Mouse (Mus musculus) natural killer cell, adult 2 months (primary cell): ENCODE results near the gene Hipk4.
"Not testable (repeated sequence)": the region's sequence is repeated elsewhere in the genome, so short reads cannot be mapped to it uniquely, and the experiment has no call there.

Source experiments
- DNase-seq, 2 experiments: peaks; one replicate each; pipeline ENCODE4 v3.0.0; 2022; ENCODE audit warnings: low spot score in 2 of 2

Gene Hipk4

GRCm38 (mm10) chr7:27494659-27495367 is 28.3 kb upstream of the Hipk4 start:
- DNase-seq, result not testable (repeated sequence)

GRCm38 (mm10) chr7:27499036-27499435 is 24.0 kb upstream of the Hipk4 start, which contains the start of gene Prx:
Prx (plus strand) TSS chr7:27499324.
- no peak for DNase-seq

- DNase-seq, result no peak
Observed at GRCm38 (mm10) chr7:27501620-27502019, 21.4 kb upstream of the Hipk4 start.

GRCm38 (mm10) chr7:27506765-27507370 is 16.2 kb upstream of the Hipk4 start:
- DNase-seq, result peak in 1 of 2 experiments; percentile 29

GRCm38 (mm10) chr7:27507711-27508647 is 15.1 kb upstream of the Hipk4 start:
- DNase-seq, result peak; percentile 100

GRCm38 (mm10) chr7:27508648-27509005 is 14.4 kb upstream of the Hipk4 start:
- DNase-seq, result peak; percentile 66 to 76

GRCm38 (mm10) chr7:27510809-27511208 is 12.3 kb upstream of the Hipk4 start:
- DNase-seq, result no peak

GRCm38 (mm10) chr7:27514961-27515360 is 8.1 kb upstream of the Hipk4 start:
- DNase-seq, result no peak

GRCm38 (mm10) chr7:27518314-27518713 is 4.8 kb upstream of the Hipk4 start:
- DNase-seq, result no peak

- DNase-seq, result no peak
Observed at GRCm38 (mm10) chr7:27520104-27520503, 3.0 kb upstream of the Hipk4 start.

- no peak for DNase-seq
Observed at GRCm38 (mm10) chr7:27520599-27520998, 2.5 kb upstream of the Hipk4 start.

GRCm38 (mm10) chr7:27523805-27524204 is 738 bp downstream of the Hipk4 start:
- no peak for DNase-seq

GRCm38 (mm10) chr7:27526039-27526827 is 3.2 kb downstream of the Hipk4 start:
- peak; percentile 52 to 70 for DNase-seq

- DNase-seq, result no peak
Observed at GRCm38 (mm10) chr7:27529070-27529469, 6.0 kb downstream of the Hipk4 start.

GRCm38 (mm10) chr7:27530937-27531336 is 7.9 kb downstream of the Hipk4 start:
- no peak for DNase-seq

GRCm38 (mm10) chr7:27531707-27532106 is 8.6 kb downstream of the Hipk4 start:
- DNase-seq, result no peak

- DNase-seq, result no peak
Observed at GRCm38 (mm10) chr7:27532480-27533050, 9.5 kb downstream of the Hipk4 start.

GRCm38 (mm10) chr7:27535386-27535785 is 12.3 kb downstream of the Hipk4 start:
- DNase-seq, result no peak

GRCm38 (mm10) chr7:27536618-27537017 is 13.6 kb downstream of the Hipk4 start:
- DNase-seq, result no peak

- no peak for DNase-seq
Observed at GRCm38 (mm10) chr7:27537998-27538397, 14.9 kb downstream of the Hipk4 start.

- DNase-seq, result no peak
Observed at GRCm38 (mm10) chr7:27538797-27539196, 15.7 kb downstream of the Hipk4 start.
